Mouse (Mus musculus) midbrain, embryonic 12.5 days (tissue): Measurements from ENCODE around the gene Pxn. TPM values are rescaled to one million over a fixed set of nuclear protein-coding genes. Genes with fewer than 3 reads are reported as not detected.

Experiments used
- ATAC-seq: fragments of 200-750 bp; cut with Nextera tagmentation; 2 replicates; pipeline ENCODE4 v1.8.0; 2017; ENCODE audit warnings: low read depth, moderate TSS enrichment, moderate library complexity; ENCODE audit not compliant: low FRiP score
- H3K27ac ChIP-seq: fragments of 300-500 bp; sonication (generic); replicated peaks from 2 replicates; pipeline ENCODE4 v1.5.1; 2016; ENCODE audit warnings: mild to moderate bottlenecking
- H3K27me3 ChIP-seq: fragments of 300-500 bp; sonication (generic); 2 replicates; pipeline ENCODE4 v1.6.1; 2016; ENCODE audit warnings: mild to moderate bottlenecking
- H3K36me3 ChIP-seq: fragments of 300-500 bp; sonication (generic); 2 replicates; pipeline ENCODE4 v1.6.1; 2016
- H3K4me1 ChIP-seq: fragments of 300-500 bp; sonication (generic); 2 replicates; pipeline ENCODE4 v1.6.1; 2016
- H3K4me2 ChIP-seq: fragments of 300-500 bp; sonication (generic); replicated peaks from 2 replicates; pipeline ENCODE4 v1.6.1; 2016; ENCODE audit warnings: mild to moderate bottlenecking, moderate library complexity
- H3K4me3 ChIP-seq: fragments of 300-500 bp; sonication (generic); 2 replicates; pipeline ENCODE4 v1.5.1; 2016; ENCODE audit warnings: mild to moderate bottlenecking
- H3K9ac ChIP-seq: fragments of 300-500 bp; sonication (generic); replicated peaks from 2 replicates; pipeline ENCODE4 v1.6.1; 2016; ENCODE audit warnings: mild to moderate bottlenecking, moderate library complexity
- H3K9me3 ChIP-seq: fragments of 300-500 bp; sonication (generic); 2 replicates; pipeline ENCODE4 v1.6.1; 2016; ENCODE audit warnings: mild to moderate bottlenecking
- WGBS: fragments of 180-500 bp; shearing (Covaris S2); methylation state at CpG from one replicate; pipeline ENCODE4 v1.1.7; 2016; 5-methylcytosine and 5-hydroxymethylcytosine counted together
- polyA plus RNA-seq: library from polyadenylated mRNA; unstranded; fragments of >200 nt; fragmentation: Nextera tagmentation; extraction: Ambion mirVana; gene quantifications from 2 replicates; pipeline ENCODE4 v1.2.1, GENCODE M21; 2016

Gene Pxn
- polyA plus RNA-seq, 1 experiment from 2014 or later, result 27.2 TPM

DNA sequence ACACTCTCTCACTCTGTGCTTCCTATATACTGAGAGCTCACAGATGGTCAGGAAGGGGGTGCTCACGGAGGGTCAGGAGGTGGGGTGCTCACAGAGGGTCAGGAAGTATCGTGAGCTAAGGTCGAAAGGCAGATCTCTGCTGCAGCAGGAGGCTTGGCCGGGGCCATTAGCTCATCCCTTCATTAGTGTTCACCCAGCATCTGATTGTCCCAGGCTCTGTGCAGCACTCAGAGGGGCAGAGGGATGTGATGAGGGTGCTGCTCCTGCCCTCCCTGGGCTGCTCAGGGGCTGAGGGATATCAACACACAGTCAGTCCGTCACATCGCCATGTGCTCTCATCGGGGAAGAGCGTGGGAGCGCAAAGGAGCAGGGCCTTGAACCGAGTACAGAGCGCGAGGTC, 18.0 kb downstream of the Pxn start:
- Histone ChIP-seq H3K4me1 (peaks cover 23% of the 10 kb centered on the region), H3K4me3 (no peak overlapping the region), H3K36me3 (no peaks in the 10 kb centered on the region), H3K27me3 (no peaks in the 10 kb centered on the region), H3K4me2 (peak overlapping the region; percentile 4; the same call in 1 of the 2 replicates), H3K9ac (no peak overlapping the region), H3K27ac (no peak overlapping the region), H3K9me3 (no peaks in the 10 kb centered on the region)
- ATAC-seq, result no peak
- WGBS, result 54% methylated on average over 12 of the region's 12 CpGs

DNA sequence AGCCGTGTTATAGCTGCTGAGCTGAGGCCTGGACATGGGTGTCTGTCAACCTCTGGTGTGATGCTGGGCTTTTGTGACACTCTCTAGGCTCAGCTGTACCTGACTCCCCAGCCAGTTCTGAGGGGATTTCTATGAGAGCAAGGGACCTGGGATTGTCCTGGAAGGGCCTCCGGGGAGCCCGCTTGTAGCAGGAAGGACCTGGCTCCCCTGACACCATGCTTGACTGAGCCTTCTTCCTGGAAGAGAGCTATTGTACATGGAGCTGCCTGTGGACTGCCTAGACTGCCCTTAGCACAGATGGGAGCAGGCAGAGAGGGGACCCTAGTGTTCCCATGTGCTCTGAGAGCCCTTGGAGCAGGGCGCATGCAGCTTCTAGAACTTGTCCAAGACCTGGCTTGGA, 18.9 kb downstream of the Pxn start:
- Histone ChIP-seq H3K4me2 (no peak overlapping the region), H3K36me3 (no peaks in the 10 kb centered on the region), H3K4me1 (peaks cover 32% of the 10 kb centered on the region), H3K27ac (no peak overlapping the region), H3K4me3 (no peak overlapping the region), H3K27me3 (no peaks in the 10 kb centered on the region), H3K9ac (no peak overlapping the region), H3K9me3 (no peaks in the 10 kb centered on the region)
- no peak for ATAC-seq
- 91% methylated on average over 4 of the region's 4 CpGs for WGBS

DNA sequence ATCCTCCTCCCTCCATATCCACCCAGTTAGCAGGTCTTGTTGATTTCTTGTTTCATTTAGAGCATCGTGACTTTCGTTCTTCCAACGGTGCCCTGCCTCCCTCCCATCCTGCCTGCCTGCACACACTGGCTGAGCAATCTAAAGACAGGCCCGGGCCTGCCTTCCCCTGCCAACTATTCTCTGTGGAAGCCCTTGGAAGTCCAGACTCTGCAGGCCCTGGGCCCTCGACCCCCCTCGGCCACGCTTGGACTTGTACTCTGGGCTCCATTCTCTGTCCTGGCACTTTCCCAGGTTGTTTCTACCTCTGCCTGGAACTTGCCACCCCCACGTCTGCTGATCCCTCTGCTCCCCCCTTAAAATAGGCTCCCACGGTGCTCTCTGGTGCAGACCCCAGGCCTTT, 19.5 kb downstream of the Pxn start:
- no peak overlapping the region for H3K9ac ChIP-seq
- ATAC-seq, result no peak
- H3K4me2 ChIP-seq, result no peak overlapping the region
- H3K27me3 ChIP-seq, result no peaks in the 10 kb centered on the region
- no peak overlapping the region for H3K4me3 ChIP-seq
- H3K27ac ChIP-seq, result no peak overlapping the region
- peaks cover 32% of the 10 kb centered on the region for H3K4me1 ChIP-seq
- WGBS, result 84% methylated on average over 9 of the region's 9 CpGs
- no peaks in the 10 kb centered on the region for H3K36me3 ChIP-seq
- no peaks in the 10 kb centered on the region for H3K9me3 ChIP-seq

GRCm38 (mm10) chr5:115526456-115527202, 20.2 kb downstream of the Pxn start:
- Histone ChIP-seq H3K4me3 (no peak overlapping the region), H3K4me1 (peaks cover 35% of the 10 kb centered on the region), H3K4me2 (no peak overlapping the region), H3K9ac (no peak overlapping the region), H3K27ac (no peak overlapping the region), H3K9me3 (no peaks in the 10 kb centered on the region), H3K27me3 (no peaks in the 10 kb centered on the region), H3K36me3 (no peaks in the 10 kb centered on the region)
- WGBS, result 88% methylated on average over 17 of the region's 17 CpGs
- ATAC-seq, result no peak

DNA sequence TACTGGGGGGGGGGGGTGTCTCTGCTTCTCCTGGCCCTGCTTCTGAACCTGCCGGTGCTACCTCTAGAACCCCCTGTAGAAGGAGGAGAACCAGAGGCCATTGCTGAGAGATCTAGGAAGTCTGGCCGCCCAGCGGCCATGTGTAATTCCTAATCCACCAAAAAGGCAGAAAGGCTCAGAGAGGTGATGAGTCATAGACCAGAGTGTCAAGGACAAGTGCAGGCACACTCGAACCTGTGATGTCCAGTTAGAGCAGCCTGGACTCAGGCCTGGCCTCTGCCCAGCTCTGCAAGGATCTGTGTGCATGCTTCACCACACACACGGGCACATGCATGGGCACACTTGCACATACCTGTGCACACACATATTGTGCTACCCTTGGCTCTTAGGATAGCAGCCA, 21.7 kb downstream of the Pxn start:
- Histone ChIP-seq H3K36me3 (no peaks in the 10 kb centered on the region), H3K4me2 (no peak overlapping the region), H3K27me3 (no peaks in the 10 kb centered on the region), H3K27ac (no peak overlapping the region), H3K4me3 (no peak overlapping the region), H3K4me1 (peaks cover 30% of the 10 kb centered on the region), H3K9ac (no peak overlapping the region), H3K9me3 (no peaks in the 10 kb centered on the region)
- ATAC-seq, result no peak
- 87% methylated on average over 5 of the region's 5 CpGs for WGBS

GRCm38 (mm10) chr5:115529364-115529741, 22.9 kb downstream of the Pxn start:
- H3K4me3 ChIP-seq, result no peak overlapping the region
- no peaks in the 10 kb centered on the region for H3K36me3 ChIP-seq
- no peak overlapping the region for H3K4me2 ChIP-seq
- H3K27me3 ChIP-seq, result peaks cover 2% of the 10 kb centered on the region; the same call in 1 of the 2 replicates
- ATAC-seq, result no peak
- no peak overlapping the region for H3K9ac ChIP-seq
- peaks cover 25% of the 10 kb centered on the region for H3K4me1 ChIP-seq
- 81% methylated on average over 8 of the region's 8 CpGs for WGBS
- H3K9me3 ChIP-seq, result no peaks in the 10 kb centered on the region
- 0 out of 2 replicates have a peak overlapping the region, but pooled peaks have one; percentile 30 for H3K27ac ChIP-seq

- Histone ChIP-seq H3K36me3 (no peaks in the 10 kb centered on the region), H3K4me1 (peaks cover 22% of the 10 kb centered on the region), H3K27me3 (peaks cover 7% of the 10 kb centered on the region; the same call in 1 of the 2 replicates), H3K9me3 (no peaks in the 10 kb centered on the region), H3K9ac (no peak overlapping the region), H3K4me3 (no peak overlapping the region), H3K4me2 (no peak overlapping the region), H3K27ac (peak overlapping the region; percentile 30; the same call in 1 of the 2 replicates)
- 75% methylated on average over 7 of the region's 7 CpGs for WGBS
- ATAC-seq, result no peak
These were observed 23.4 kb downstream of the Pxn start for GRCm38 (mm10) chr5:115529742-115530446.

- no peaks in the 10 kb centered on the region for H3K36me3 ChIP-seq
- no peak overlapping the region for H3K4me3 ChIP-seq
- peaks cover 22% of the 10 kb centered on the region for H3K4me1 ChIP-seq
- ATAC-seq, result no peak
- H3K9me3 ChIP-seq, result no peaks in the 10 kb centered on the region
- H3K4me2 ChIP-seq, result no peak overlapping the region
- peaks cover 7% of the 10 kb centered on the region; the same call in 1 of the 2 replicates for H3K27me3 ChIP-seq
- H3K27ac ChIP-seq, result peak overlapping the region; percentile 30; the same call in 1 of the 2 replicates
- H3K9ac ChIP-seq, result no peak overlapping the region
- 85% methylated on average over 8 of the region's 8 CpGs for WGBS
These were observed 24.0 kb downstream of the Pxn start for GRCm38 (mm10) chr5:115530447-115530809.

- WGBS, result 63% methylated on average over 18 of the region's 18 CpGs
- no peaks in the 10 kb centered on the region for H3K9me3 ChIP-seq
- H3K9ac ChIP-seq, result no peak overlapping the region
- H3K4me2 ChIP-seq, result no peak overlapping the region
- no peak for ATAC-seq
- H3K4me1 ChIP-seq, result peaks cover 22% of the 10 kb centered on the region
- 0 out of 2 replicates have a peak overlapping the region, but pooled peaks have one; percentile 20 for H3K27ac ChIP-seq
- H3K27me3 ChIP-seq, result peaks cover 7% of the 10 kb centered on the region; the same call in 1 of the 2 replicates
- H3K36me3 ChIP-seq, result no peaks in the 10 kb centered on the region
- no peak overlapping the region for H3K4me3 ChIP-seq
These were observed 25.3 kb downstream of the Pxn start for GRCm38 (mm10) chr5:115531671-115532270.

DNA sequence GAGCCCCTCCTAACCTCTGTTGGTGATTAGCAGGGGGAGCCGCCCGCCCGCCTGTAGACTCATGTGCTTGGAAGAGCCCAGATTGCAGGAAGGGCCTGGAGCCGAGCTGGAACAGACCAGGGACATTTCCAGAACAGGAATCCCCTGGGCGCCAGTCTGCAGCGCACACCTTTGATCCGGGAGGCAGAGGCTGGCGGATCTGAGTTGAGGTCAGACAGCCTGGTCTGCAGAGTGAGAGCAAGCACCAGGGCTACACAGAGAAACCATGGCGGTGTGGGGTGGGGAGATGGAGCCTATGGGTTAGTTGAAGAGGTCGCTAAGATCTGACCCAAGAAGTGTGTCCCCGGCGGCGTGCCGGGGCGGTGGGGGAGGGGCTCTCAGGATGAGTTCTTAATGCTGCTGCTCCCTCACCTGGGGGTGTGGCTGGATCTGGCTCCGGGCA, 27.8 kb downstream of the Pxn start:
- no peak for ATAC-seq
- Histone ChIP-seq H3K9me3 (no peaks in the 10 kb centered on the region), H3K27ac (peak overlapping the region; percentile 7; the same call in 1 of the 2 replicates), H3K4me1 (peaks cover 32% of the 10 kb centered on the region), H3K9ac (no peak overlapping the region), H3K4me3 (no peak overlapping the region), H3K36me3 (no peaks in the 10 kb centered on the region), H3K4me2 (no peak overlapping the region), H3K27me3 (peaks cover 10% of the 10 kb centered on the region; the same call in 1 of the 2 replicates)
- WGBS, result 18% methylated on average over 16 of the region's 16 CpGs

DNA sequence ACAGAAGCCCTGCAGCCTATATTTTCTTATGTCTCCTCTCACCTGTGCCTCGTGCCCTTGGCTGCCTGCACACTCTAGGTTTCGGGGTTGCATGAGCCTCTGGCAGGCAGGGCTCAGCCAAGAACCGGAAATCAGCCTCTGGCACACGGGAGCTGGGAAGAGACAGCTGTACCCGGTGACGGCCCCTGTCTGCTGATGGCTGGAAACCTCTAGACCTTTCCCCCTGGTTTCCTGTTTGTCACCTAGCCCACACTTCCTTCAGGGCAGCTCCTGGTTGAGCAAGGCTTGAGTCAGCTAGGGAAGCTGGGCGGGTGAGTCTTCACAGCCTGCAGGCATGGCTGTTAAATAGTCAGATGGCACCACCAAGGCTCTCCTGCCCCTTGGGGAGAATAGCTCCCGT, 28.4 kb downstream of the Pxn start:
- Histone ChIP-seq H3K4me1 (peaks cover 28% of the 10 kb centered on the region), H3K27me3 (peaks cover 10% of the 10 kb centered on the region; the same call in 1 of the 2 replicates), H3K36me3 (no peaks in the 10 kb centered on the region), H3K27ac (0 out of 2 replicates have a peak overlapping the region, but pooled peaks have one; percentile 7), H3K9me3 (no peaks in the 10 kb centered on the region), H3K4me2 (no peak overlapping the region), H3K4me3 (no peak overlapping the region), H3K9ac (no peak overlapping the region)
- ATAC-seq, result no peak
- WGBS, result 67% methylated on average over 8 of the region's 8 CpGs

GRCm38 (mm10) chr5:115535635-115536034, 29.2 kb downstream of the Pxn start:
- Histone ChIP-seq H3K36me3 (no peaks in the 10 kb centered on the region), H3K4me2 (no peak overlapping the region), H3K4me1 (peaks cover 22% of the 10 kb centered on the region), H3K9ac (no peak overlapping the region), H3K9me3 (no peaks in the 10 kb centered on the region), H3K4me3 (no peak overlapping the region), H3K27me3 (peaks cover 10% of the 10 kb centered on the region; the same call in 1 of the 2 replicates), H3K27ac (no peak overlapping the region)
- no peak for ATAC-seq
- WGBS, result 44% methylated on average over 7 of the region's 7 CpGs
